Mouse (Mus musculus) bone marrow macrophage, adult 2 months (primary cell): Measurements from ENCODE around the gene Syt6.

Experiments
- CTCF ChIP-seq: IDR thresholded peaks from 2 replicates; pipeline ENCODE4 v1.5.1; 2012; ENCODE audit warnings: low read depth, mild to moderate bottlenecking, low read length, moderate library complexity
- POLR2A ChIP-seq: IDR thresholded peaks from 2 replicates; pipeline ENCODE4 v1.6.1; 2012; ENCODE audit warnings: mild to moderate bottlenecking, low read depth, low read length, borderline replicate concordance

- no peak for TF ChIP-seq CTCF
- no peak for TF ChIP-seq POLR2A
Measured at GRCm38 (mm10) chr3:103601011-103601410, 26.0 kb downstream of the Syt6 start.
